Mouse (Mus musculus) limb, embryonic 14.5 days (tissue): ENCODE measurements around the gene Nmb. TPM values are rescaled to one million over a fixed set of nuclear protein-coding genes. Genes with fewer than 3 reads are reported as not detected.

Experiments
- ATAC-seq: fragments of 200-750 bp; cut with Nextera tagmentation; 2 replicates; pipeline ENCODE4 v1.8.0; 2017; ENCODE audit warnings: low read depth, moderate number of reproducible peaks, moderate TSS enrichment; ENCODE audit not compliant: low FRiP score
- DNase-seq: peaks from one replicate; pipeline ENCODE4 v3.0.0-alpha.2; 2015; ENCODE audit warnings: low spot score
- H3K27ac ChIP-seq: fragments of 300-500 bp; sonication (generic); replicated peaks from 2 replicates; pipeline ENCODE4 v1.5.1; 2014; ENCODE audit warnings: low read depth, mild to moderate bottlenecking, low read length, moderate library complexity, mixed read lengths
- H3K27me3 ChIP-seq: fragments of 300-500 bp; sonication (generic); 2 replicates; pipeline ENCODE4 v1.6.1; 2014; ENCODE audit warnings: low read length, mixed read lengths; ENCODE audit not compliant: control insufficient read depth, insufficient read depth
- H3K36me3 ChIP-seq: fragments of 300-500 bp; sonication (generic); 2 replicates; pipeline ENCODE4 v1.6.1; 2014; ENCODE audit warnings: mild to moderate bottlenecking, low read length, moderate library complexity, mixed read lengths; ENCODE audit not compliant: control insufficient read depth, insufficient read depth
- H3K4me1 ChIP-seq: fragments of 300-500 bp; sonication (generic); 2 replicates; pipeline ENCODE4 v1.6.1; 2014; ENCODE audit warnings: antibody characterized with exemption, low read length, mixed read lengths; ENCODE audit not compliant: control insufficient read depth, insufficient read depth
- H3K4me2 ChIP-seq: fragments of 300-500 bp; sonication (generic); replicated peaks from 2 replicates; pipeline ENCODE4 v1.6.1; 2014; ENCODE audit warnings: low read depth, mild to moderate bottlenecking, low read length, moderate library complexity; ENCODE audit not compliant: severe bottlenecking
- H3K4me3 ChIP-seq: fragments of 300-500 bp; sonication (generic); replicated peaks from 2 replicates; pipeline ENCODE4 v1.5.1; 2014; ENCODE audit warnings: low read length
- H3K9ac ChIP-seq: fragments of 300-500 bp; sonication (generic); 2 replicates; pipeline ENCODE4 v1.6.1; 2014; ENCODE audit warnings: mild to moderate bottlenecking, low read depth, low read length, moderate library complexity; ENCODE audit not compliant: severe bottlenecking
- H3K9me3 ChIP-seq: fragments of 300-500 bp; sonication (generic); 2 replicates; pipeline ENCODE4 v1.6.1; 2016; ENCODE audit warnings: low read length; ENCODE audit not compliant: control insufficient read depth
- POLR2A ChIP-seq: fragments of 200-500 bp; IDR thresholded peaks from 2 replicates; pipeline ENCODE4 v1.8.0; 2012; ENCODE audit warnings: inconsistent platforms, mild to moderate bottlenecking, moderate library complexity, borderline replicate concordance; ENCODE audit not compliant: insufficient read depth, insufficient read length; ENCODE audit errors: extremely low read depth
- WGBS: fragments of 180-500 bp; shearing (Covaris S2); extraction: QIAGEN DNeasy Blood & Tissue Kit; methylation state at CpG from one replicate; pipeline ENCODE4 v1.1.7; 2014; 5-methylcytosine and 5-hydroxymethylcytosine counted together
- polyA plus RNA-seq, 2 experiments: library from polyadenylated mRNA; depleted of rRNA in 1 of 2; stranded (reverse) in 1 of 2; unstranded in 1 of 2; fragments of >200 nt; fragmentation: Nextera tagmentation in 1 of 2; extraction: Ambion mirVana in 1 of 2; gene quantifications; 2 replicates each; pipeline versions ENCODE4 v1.2.1 to v1.2.3; 2012 to 2014

The Nmb gene
- polyA plus RNA-seq, 2 experiments = 4.9 to 8.3 TPM

DNA sequence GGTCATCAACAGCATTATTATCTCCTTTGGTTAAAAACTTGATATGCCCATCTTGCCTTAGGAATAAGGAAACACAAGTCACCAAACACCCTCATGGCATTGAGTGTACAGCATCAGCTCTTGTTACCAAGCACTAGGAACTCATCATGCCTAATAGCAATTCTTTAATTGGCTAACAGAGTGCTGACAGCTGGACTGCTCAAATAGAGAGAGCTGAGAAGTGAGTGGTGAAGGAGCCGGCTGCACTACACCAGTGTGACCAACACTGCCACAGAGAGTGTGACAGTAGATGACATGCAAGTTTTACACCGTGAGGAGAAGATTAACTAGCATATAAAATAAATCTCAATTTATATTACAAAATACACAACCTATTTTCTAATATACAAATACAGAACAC, 18.3 kb upstream of the Nmb start:
- Histone ChIP-seq H3K4me1 (no peaks in the 10 kb centered on the region), H3K9me3 (no peaks in the 10 kb centered on the region), H3K27me3 (no peaks in the 10 kb centered on the region), H3K9ac (no peak overlapping the region), H3K4me3 (no peak overlapping the region), H3K4me2 (no peak overlapping the region), H3K27ac (no peak overlapping the region), H3K36me3 (peaks cover 71% of the 10 kb centered on the region)
- DNase-seq = no peak
- TF ChIP-seq POLR2A = no peak
- 88% methylated on average over 2 of the region's 2 CpGs for WGBS
- ATAC-seq = no peak

DNA sequence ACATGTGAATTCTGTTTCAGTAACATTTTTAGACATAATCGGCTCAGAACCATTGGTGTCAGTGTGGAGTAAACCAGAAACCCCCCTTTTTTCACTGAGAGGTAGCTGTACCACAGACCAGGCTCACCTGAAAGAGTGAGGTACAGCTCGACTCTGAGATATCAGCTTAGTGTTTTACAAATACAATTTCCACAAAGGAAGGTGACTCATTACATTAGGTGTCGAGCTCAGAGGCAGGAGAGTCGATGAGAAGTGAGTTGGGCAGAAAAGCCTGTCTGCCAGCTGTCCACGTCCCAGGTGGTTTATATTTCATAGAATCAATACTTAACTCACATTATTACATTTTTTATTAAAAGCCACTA, 14.8 kb upstream of the Nmb start:
- no peaks in the 10 kb centered on the region for H3K27me3 ChIP-seq
- no peak for ATAC-seq

DNA sequence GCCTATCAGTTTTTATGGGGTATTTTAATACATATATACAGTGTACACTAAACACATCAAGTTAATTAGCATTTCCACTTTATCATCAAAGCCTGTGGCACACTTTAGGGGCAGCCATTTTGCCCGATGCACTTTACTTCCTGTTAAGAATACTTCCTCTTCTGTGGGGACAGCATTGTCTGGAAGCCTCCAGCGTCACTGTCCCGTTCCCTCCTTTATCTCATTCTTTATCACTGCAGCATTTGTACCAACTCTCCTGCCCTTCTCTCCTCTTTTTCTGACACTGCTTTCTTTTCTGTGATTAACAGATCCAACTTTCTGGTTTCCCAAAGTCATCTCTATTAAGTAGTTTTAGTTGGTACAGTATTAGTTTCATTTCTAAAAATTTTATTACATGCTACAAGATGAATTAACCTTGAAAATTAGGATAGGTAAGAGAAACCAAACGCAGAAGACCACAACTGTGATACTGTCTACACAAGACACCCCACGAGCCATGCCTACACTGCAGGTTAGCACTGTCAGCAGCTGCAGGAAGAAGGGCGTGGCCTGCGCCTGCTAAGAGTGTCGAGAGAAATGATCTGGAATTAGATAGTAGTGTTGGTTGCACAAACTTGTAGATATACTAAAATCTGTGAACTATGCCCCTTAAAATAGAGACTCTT, 14.2 kb upstream of the Nmb start:
- Histone ChIP-seq H3K27ac (no peak overlapping the region), H3K4me1 (no peaks in the 10 kb centered on the region), H3K4me3 (no peak overlapping the region), H3K4me2 (no peak overlapping the region), H3K9me3 (no peaks in the 10 kb centered on the region), H3K27me3 (no peaks in the 10 kb centered on the region), H3K9ac (no peak overlapping the region), H3K36me3 (peaks cover 79% of the 10 kb centered on the region)
- 79% methylated on average over 8 of the region's 8 CpGs for WGBS
- ATAC-seq = no peak
- no peak for TF ChIP-seq POLR2A
- DNase-seq = no peak

More for the DNA sequence above, 14.8 kb upstream of the Nmb start:
- H3K27ac ChIP-seq = no peak overlapping the region
- H3K36me3 ChIP-seq = peaks cover 79% of the 10 kb centered on the region
- no peak for DNase-seq
- WGBS = 74% methylated on average over 5 of the region's 5 CpGs
- H3K9me3 ChIP-seq = no peaks in the 10 kb centered on the region
- no peak overlapping the region for H3K4me2 ChIP-seq
- H3K9ac ChIP-seq = no peak overlapping the region
- H3K4me1 ChIP-seq = no peaks in the 10 kb centered on the region
- no peak overlapping the region for H3K4me3 ChIP-seq
- TF ChIP-seq POLR2A = no peak

DNA sequence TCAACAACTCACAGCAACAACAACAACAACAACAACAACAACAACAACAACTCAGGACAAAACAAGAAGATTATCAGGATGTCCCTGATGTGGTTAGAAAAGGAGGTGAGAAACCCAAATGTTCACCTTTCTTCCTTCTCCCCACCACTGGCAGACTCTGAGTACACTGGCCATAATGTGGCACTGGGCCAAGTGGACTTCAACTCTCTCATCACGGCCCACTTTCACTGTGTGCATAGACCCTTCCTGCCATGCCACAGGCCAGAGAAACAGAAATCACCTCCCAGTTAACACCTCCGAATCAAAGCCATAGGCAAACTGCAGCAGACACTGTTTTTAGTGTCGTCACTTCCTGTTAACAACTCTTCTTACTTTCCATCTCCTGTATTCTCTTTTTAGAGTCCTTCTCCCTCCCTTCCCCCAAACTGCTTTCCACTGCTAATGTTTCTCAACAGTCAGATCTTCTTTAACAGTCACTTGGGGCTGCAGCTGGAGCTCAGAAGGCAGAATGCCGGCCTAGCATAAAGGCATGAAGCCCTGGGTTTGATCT, 13.1 kb upstream of the Nmb start:
- no peaks in the 10 kb centered on the region for H3K4me1 ChIP-seq
- H3K4me3 ChIP-seq = no peak overlapping the region
- ATAC-seq = no peak
- WGBS = 72% methylated on average over 4 of the region's 4 CpGs
- no peak for TF ChIP-seq POLR2A
- no peaks in the 10 kb centered on the region for H3K27me3 ChIP-seq
- H3K27ac ChIP-seq = no peak overlapping the region
- no peak overlapping the region for H3K9ac ChIP-seq
- no peak overlapping the region for H3K4me2 ChIP-seq
- no peaks in the 10 kb centered on the region for H3K9me3 ChIP-seq
- peaks cover 87% of the 10 kb centered on the region for H3K36me3 ChIP-seq
- DNase-seq = no peak

GRCm38 (mm10) chr7:80912496-80912895, 7.6 kb upstream of the Nmb start:
- DNase-seq (no peak), ATAC-seq (no peak)
- peaks cover 78% of the 10 kb centered on the region for H3K36me3 ChIP-seq
- no peaks in the 10 kb centered on the region for H3K9me3 ChIP-seq
- 77% methylated on average over 8 of the region's 8 CpGs for WGBS
- H3K4me3 ChIP-seq = no peak overlapping the region
- no peak overlapping the region for H3K27ac ChIP-seq
- H3K4me2 ChIP-seq = no peak overlapping the region
- no peak overlapping the region for H3K9ac ChIP-seq
- H3K27me3 ChIP-seq = no peaks in the 10 kb centered on the region
- no peak for TF ChIP-seq POLR2A
- no peaks in the 10 kb centered on the region for H3K4me1 ChIP-seq
